Mouse (Mus musculus) cerebellum, adult 2 months (tissue): ENCODE results near the gene Slc6a1. TPM values are rescaled to one million over a fixed set of nuclear protein-coding genes. Genes with fewer than 3 reads are reported as not detected.

Experiments used
- DNase-seq, 2 experiments: peaks; one replicate each; pipeline ENCODE4 v3.0.0; 2021
- H3K27ac ChIP-seq: fragments of 200-500 bp; 2 replicates; pipeline ENCODE4 v1.5.1; 2012; ENCODE audit warnings: low read length, control low read depth, inconsistent platforms; ENCODE audit not compliant: insufficient read depth
- H3K27me3 ChIP-seq: fragments of 200-500 bp; 2 replicates; pipeline ENCODE4 v1.6.1; 2012; ENCODE audit warnings: inconsistent platforms, mild to moderate bottlenecking, low read length, moderate library complexity; ENCODE audit not compliant: control insufficient read depth, insufficient read depth
- H3K4me1 ChIP-seq: fragments of 200-500 bp; 2 replicates; pipeline ENCODE4 v1.6.1; 2011; ENCODE audit warnings: low read length; ENCODE audit not compliant: control insufficient read depth, insufficient read depth
- H3K4me3 ChIP-seq: fragments of 200-500 bp; replicated peaks from 2 replicates; pipeline ENCODE3; 2011; ENCODE audit warnings: mild to moderate bottlenecking, low read depth, low read length, control low read depth; ENCODE audit not compliant: insufficient read depth
- CTCF ChIP-seq: fragments of 200-500 bp; IDR thresholded peaks from 2 replicates; pipeline ENCODE4 v1.5.1; 2011; ENCODE audit warnings: low read depth, mild to moderate bottlenecking, control low read depth, low read length, moderate library complexity, borderline replicate concordance; ENCODE audit not compliant: insufficient read depth
- POLR2A ChIP-seq: fragments of 200-500 bp; IDR thresholded peaks from 2 replicates; pipeline ENCODE4 v1.6.1; 2011; ENCODE audit warnings: low read length, control low read depth, borderline replicate concordance; ENCODE audit not compliant: insufficient read depth
- WGBS: fragments of 180-500 bp; shearing (Covaris S2); methylation state at CpG from one replicate; pipeline ENCODE4 v1.1.7; 2018; 5-methylcytosine and 5-hydroxymethylcytosine counted together
- polyA plus RNA-seq: library from polyadenylated mRNA; depleted of rRNA; stranded (reverse); fragments of >200 nt; gene quantifications from 2 replicates; pipeline ENCODE4 v1.2.3, GENCODE M21; 2012

Gene Slc6a1
- polyA plus RNA-seq, 1 experiment = 483 TPM

DNA sequence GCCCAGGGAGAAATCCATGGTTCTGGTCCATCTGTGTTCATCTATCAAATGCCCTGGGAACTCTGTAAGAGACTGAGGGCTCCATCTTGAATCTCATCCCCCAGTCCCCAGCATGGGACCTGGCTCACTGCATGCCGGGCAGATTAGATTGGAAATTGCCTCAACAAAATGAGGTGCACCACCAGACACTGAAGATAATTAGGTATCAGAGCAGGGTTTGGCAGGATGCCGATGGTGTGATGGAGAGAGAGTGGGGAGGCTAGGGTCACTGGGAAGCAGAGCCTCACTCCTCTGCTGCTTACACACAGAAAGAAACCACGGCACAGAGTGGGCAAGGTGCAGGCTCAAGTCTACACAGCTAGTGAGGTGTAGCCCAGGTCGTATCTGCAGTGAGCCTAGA is 12.7 kb downstream of the Slc6a1 start:
- Histone ChIP-seq H3K27ac (no peak overlapping the region; the same call in 1 of the 2 replicates), H3K27me3 (no peaks in the 10 kb centered on the region), H3K4me3 (no peak overlapping the region), H3K4me1 (peaks cover 12% of the 10 kb centered on the region)
- no peak for TF ChIP-seq CTCF
- no peak for TF ChIP-seq POLR2A
- WGBS = 66% methylated on average over 4 of the region's 4 CpGs
- no peak for DNase-seq

DNA sequence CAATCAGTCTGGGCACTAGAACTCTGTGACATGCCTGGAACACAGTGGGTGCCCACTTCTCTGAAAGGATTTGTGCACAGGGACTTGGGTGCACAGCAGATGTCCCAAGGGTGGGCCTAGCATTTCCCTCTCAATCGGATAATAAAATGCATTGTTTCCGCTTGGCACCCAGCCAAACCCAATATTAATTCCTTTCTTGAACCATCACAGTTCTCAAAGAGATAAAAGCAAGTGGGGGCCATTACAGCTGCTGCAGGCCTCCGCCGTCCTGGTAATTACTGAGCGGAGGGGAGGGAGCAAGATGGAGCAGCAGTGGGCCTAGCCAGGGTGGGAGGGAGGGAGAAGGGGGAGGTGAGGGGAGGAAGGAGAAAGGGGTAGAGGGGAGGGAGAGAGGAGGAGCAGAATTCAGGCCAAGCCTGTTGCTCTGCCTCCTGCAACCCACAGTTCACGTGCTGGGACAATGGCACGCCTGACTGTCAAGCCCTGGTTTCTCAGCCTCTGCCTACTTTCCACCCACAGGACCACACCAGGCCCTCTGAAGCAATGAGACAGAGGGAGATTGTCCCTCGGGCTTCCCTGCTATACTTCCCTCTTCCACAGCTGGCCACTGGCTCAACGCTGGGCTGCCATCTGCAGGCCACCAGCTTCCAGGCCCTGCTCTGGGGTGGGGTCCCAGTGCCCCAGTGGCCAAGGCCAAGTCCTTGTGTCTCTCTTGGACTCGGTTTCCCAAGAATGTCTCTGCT is 15.0 kb downstream of the Slc6a1 start:
- H3K4me3 ChIP-seq = no peak overlapping the region
- TF ChIP-seq CTCF (no peak), POLR2A (no peak)
- DNase-seq = no peak
- 0 out of 2 replicates have a peak overlapping the region, but pooled peaks have one; percentile 47 for H3K27ac ChIP-seq
- H3K27me3 ChIP-seq = no peaks in the 10 kb centered on the region
- H3K4me1 ChIP-seq = peaks cover 3% of the 10 kb centered on the region; the same call in 1 of the 2 replicates
- 63% methylated on average over 10 of the region's 10 CpGs for WGBS

DNA sequence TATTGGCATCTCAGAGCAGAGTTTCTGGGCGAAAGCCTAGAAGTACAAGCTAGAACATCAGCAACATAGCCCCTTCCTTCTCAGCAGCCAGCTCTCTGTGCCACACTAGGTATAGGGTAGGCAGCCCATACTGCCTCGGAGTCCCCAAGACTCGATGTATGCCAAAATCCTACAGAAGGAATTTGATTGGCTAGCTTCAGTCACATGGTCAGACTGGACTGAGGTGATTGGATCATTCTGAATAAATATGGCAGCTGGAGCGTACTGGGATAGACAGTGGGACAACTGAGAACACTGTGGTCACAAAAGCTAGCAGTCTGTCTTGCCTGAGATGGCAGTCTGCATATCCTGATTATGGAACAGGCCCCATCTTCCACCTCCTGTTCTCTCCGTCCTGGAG is 17.3 kb downstream of the Slc6a1 start:
- Histone ChIP-seq H3K27ac (no peak overlapping the region), H3K27me3 (no peaks in the 10 kb centered on the region), H3K4me3 (no peak overlapping the region), H3K4me1 (peaks cover 3% of the 10 kb centered on the region; the same call in 1 of the 2 replicates)
- TF ChIP-seq CTCF = no peak
- no peak for TF ChIP-seq POLR2A
- 89% methylated on average over 5 of the region's 5 CpGs for whole genome bisulfite sequencing
- no peak for DNase-seq

DNA sequence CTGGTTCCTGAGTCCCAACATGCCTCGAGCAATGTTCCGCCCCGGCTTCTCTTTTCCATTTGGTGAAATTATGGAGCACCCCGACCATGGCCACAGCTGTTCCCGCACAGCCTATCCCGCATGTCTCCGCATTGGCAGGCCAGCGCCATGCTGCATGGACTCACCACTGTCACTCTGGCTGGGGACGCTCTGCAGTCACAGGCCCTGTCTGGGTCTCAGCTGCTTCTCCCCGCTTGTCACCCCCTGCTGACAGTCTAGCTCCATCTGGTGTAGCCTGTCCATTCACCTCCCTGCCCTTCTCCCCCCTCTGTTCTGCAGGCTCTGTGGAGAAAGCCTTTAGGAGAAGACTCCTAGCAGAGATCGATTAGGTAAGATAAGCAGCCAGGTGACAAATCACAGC is 18.3 kb downstream of the Slc6a1 start:
- TF ChIP-seq POLR2A (no peak), CTCF (no peak)
- Histone ChIP-seq H3K27me3 (no peaks in the 10 kb centered on the region), H3K27ac (no peak overlapping the region), H3K4me1 (peaks cover 3% of the 10 kb centered on the region; the same call in 1 of the 2 replicates), H3K4me3 (no peak overlapping the region)
- WGBS = 40% methylated on average over 11 of the region's 11 CpGs
- DNase-seq = no peak

DNA sequence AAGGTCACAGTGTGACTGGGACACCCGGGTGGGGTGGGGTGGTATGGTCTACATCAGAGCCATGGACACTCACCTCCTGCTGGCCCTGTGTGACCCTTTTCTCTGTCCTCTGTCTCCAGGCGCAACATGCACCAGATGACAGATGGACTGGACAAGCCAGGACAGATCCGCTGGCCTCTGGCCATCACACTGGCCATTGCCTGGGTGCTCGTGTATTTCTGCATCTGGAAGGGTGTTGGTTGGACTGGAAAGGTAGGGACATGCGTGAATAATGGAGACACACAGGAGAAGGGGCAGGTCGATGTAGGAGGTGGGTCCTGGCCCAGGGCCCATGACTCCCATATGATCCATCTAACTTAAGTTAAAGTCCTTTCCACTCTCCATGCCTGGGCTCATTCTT is 22.2 kb downstream of the Slc6a1 start:
- H3K27me3 ChIP-seq = no peaks in the 10 kb centered on the region
- 68% methylated on average over 6 of the region's 6 CpGs for WGBS
- peaks cover 3% of the 10 kb centered on the region; the same call in 1 of the 2 replicates for H3K4me1 ChIP-seq
- H3K4me3 ChIP-seq = no peak overlapping the region
- H3K27ac ChIP-seq = no peak overlapping the region
- TF ChIP-seq CTCF (no peak), POLR2A (no peak)
- DNase-seq = no peak

DNA sequence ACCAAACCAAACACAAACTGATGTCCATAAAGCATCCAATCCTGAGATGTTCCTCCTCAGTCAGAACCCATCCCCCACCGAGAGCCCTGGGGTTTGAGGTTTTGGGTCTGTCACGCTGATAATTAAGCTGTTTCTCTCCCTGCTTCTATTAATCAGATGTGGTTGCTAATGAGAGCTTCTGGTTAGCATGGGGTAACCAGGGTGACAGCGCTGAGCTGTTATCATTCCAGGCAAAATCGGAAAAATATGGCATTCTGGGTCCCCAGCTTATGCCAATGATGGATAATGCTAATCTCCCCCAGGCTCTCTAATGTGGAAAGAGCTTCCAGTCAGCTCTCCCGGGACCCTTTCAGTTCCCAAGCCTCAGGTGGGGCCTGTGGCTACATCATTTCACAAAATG is 38.1 kb downstream of the Slc6a1 start:
- Histone ChIP-seq H3K4me3 (no peak overlapping the region), H3K4me1 (no peaks in the 10 kb centered on the region), H3K27ac (no peak overlapping the region), H3K27me3 (no peaks in the 10 kb centered on the region)
- 23% methylated on average over 5 of the region's 5 CpGs for WGBS
- TF ChIP-seq POLR2A (no peak), CTCF (no peak)
- no peak for DNase-seq

DNA sequence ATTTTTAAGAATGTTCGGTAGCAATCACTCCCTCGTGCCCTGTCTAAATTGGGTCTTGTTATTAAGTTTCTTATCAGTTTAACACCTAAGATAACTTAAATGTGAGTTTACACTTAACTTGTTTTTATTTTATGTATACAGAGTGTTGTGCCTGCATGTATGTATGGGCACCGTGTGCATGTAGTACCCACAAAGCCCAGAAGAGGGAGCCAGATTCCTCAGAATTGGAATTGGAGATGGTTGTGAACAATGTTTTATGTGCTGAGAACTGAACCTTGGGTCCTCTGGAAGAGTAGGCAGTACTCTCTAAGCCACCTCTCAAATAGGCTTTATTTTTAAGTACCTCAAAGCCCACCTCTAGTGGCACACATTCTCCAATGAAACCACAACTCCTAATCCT is 38.7 kb downstream of the Slc6a1 start:
- no peak overlapping the region for H3K27ac ChIP-seq
- no peak for DNase-seq
- H3K27me3 ChIP-seq = no peaks in the 10 kb centered on the region
- 97% methylated on average over 3 of the region's 3 CpGs for WGBS
- no peaks in the 10 kb centered on the region for H3K4me1 ChIP-seq
- no peak overlapping the region for H3K4me3 ChIP-seq
- TF ChIP-seq CTCF (no peak), POLR2A (no peak)

DNA sequence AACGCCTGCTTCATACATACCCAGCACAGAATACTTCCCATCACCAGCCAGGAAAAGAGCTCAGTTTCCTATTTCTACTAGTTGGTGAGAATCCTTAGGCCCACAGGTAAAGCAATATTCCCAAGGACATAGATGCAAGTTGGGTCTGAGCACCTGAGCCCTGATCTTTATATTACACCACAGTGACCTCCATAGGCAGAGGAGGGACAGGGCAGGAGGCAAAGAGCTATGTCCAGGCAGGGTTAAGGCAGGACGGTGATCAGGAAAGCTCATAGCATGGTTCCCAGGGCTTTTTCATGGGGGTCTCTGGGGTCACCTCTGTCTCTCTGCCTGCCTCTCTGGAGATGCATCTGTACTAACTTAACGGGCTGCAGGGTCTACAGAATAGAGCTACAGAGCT is 40.5 kb downstream of the Slc6a1 start:
- Histone ChIP-seq H3K4me1 (no peaks in the 10 kb centered on the region), H3K27ac (no peak overlapping the region), H3K27me3 (no peaks in the 10 kb centered on the region), H3K4me3 (no peak overlapping the region)
- no peak for TF ChIP-seq POLR2A
- TF ChIP-seq CTCF = peak; percentile 17; the same call in 1 of the 2 replicates
- WGBS = 85% methylated on average over 3 of the region's 3 CpGs
- DNase-seq = no peak
